Mouse (Mus musculus) regulatory T cell (primary cell): ENCODE data around the gene Asic2.

Experiments
- in situ Hi-C: fragments of 300-600 bp; cut with MboI, MseI; formaldehyde crosslinking; loops from one replicate; pipeline ENCODE4 v1.15.1; 2025; ENCODE audit warnings: high pct_unique_total_duplicates

The Asic2 gene

GRCm38 (mm10) chr11:81014776-81015175 lies 953.5 kb downstream of the Asic2 start:
- in situ Hi-C loops, result no loop called here

- in situ Hi-C loops, result no loop called here
These were observed 954.8 kb downstream of the Asic2 start for GRCm38 (mm10) chr11:81013501-81013900.

GRCm38 (mm10) chr11:81010766-81011165 lies 957.5 kb downstream of the Asic2 start:
- in situ Hi-C loops, result no loop called here

GRCm38 (mm10) chr11:81009366-81009765 lies 958.9 kb downstream of the Asic2 start:
- in situ Hi-C loops, result no loop called here

- in situ Hi-C loops, result no loop called here
These were observed 962.4 kb downstream of the Asic2 start for GRCm38 (mm10) chr11:81005831-81006230.

- in situ Hi-C loops, result no loop called here
These were observed 965.4 kb downstream of the Asic2 start for GRCm38 (mm10) chr11:81002769-81003430.

- in situ Hi-C loops, result no loop called here
These were observed 972.6 kb downstream of the Asic2 start for GRCm38 (mm10) chr11:80995621-80996020.

GRCm38 (mm10) chr11:80983530-80983929 lies 984.7 kb downstream of the Asic2 start:
- in situ Hi-C loops, result no loop called here

GRCm38 (mm10) chr11:80976239-80976855 lies 991.9 kb downstream of the Asic2 start:
- in situ Hi-C loops, result no loop called here

- in situ Hi-C loops, result no loop called here
These were observed 993.6 kb downstream of the Asic2 start for GRCm38 (mm10) chr11:80974616-80975015.

- in situ Hi-C loops, result no loop called here
These were observed 994.3 kb downstream of the Asic2 start for GRCm38 (mm10) chr11:80973976-80974375.

GRCm38 (mm10) chr11:80973273-80973672 lies 995.0 kb downstream of the Asic2 start:
- in situ Hi-C loops, result no loop called here

- in situ Hi-C loops, result no loop called here
These were observed 1000.7 kb downstream of the Asic2 start for GRCm38 (mm10) chr11:80967544-80967943.

GRCm38 (mm10) chr11:80966040-80966439 lies 1002.2 kb downstream of the Asic2 start:
- in situ Hi-C loops, result no loop called here

GRCm38 (mm10) chr11:80961326-80961725 lies 1006.9 kb downstream of the Asic2 start:
- in situ Hi-C loops, result no loop called here

GRCm38 (mm10) chr11:80958086-80958671 lies 1010.1 kb downstream of the Asic2 start:
- in situ Hi-C loops, result no loop called here

GRCm38 (mm10) chr11:80955915-80956314 lies 1012.3 kb downstream of the Asic2 start:
- in situ Hi-C loops, result no loop called here

- in situ Hi-C loops, result no loop called here
These were observed 1014.1 kb downstream of the Asic2 start for GRCm38 (mm10) chr11:80954147-80954546.

- in situ Hi-C loops, result no loop called here
These were observed 1019.1 kb downstream of the Asic2 start for GRCm38 (mm10) chr11:80949068-80949738.

- in situ Hi-C loops, result no loop called here
These were observed 1020.2 kb downstream of the Asic2 start for GRCm38 (mm10) chr11:80948103-80948502.

GRCm38 (mm10) chr11:80946163-80946562 lies 1022.1 kb downstream of the Asic2 start:
- in situ Hi-C loops, result no loop called here

GRCm38 (mm10) chr11:80923286-80923951 lies 1044.8 kb downstream of the Asic2 start:
- in situ Hi-C loops, result no loop called here
